Mouse (Mus musculus) embryonic facial prominence, embryonic 14.5 days (tissue): ENCODE results near the gene Mreg. TPM values are rescaled to one million over a fixed set of nuclear protein-coding genes. Genes with fewer than 3 reads are reported as not detected.

ENCODE experiments used
- ATAC-seq: fragments of 200-750 bp; cut with Nextera tagmentation; 2 replicates; pipeline ENCODE4 v1.8.0; 2017; ENCODE audit warnings: low read depth, moderate number of reproducible peaks, moderate TSS enrichment
- DNase-seq: peaks from one replicate; pipeline ENCODE4 v3.0.0-alpha.2; 2015; ENCODE audit warnings: low spot score
- H3K27ac ChIP-seq: fragments of 300-500 bp; sonication (generic); replicated peaks from 2 replicates; pipeline ENCODE4 v1.5.1; 2014; ENCODE audit warnings: low read depth, mild to moderate bottlenecking, low read length, moderate library complexity
- H3K27me3 ChIP-seq: fragments of 300-500 bp; sonication (generic); replicated peaks from 2 replicates; pipeline ENCODE4 v1.6.1; 2014; ENCODE audit warnings: low read length; ENCODE audit not compliant: control insufficient read depth, insufficient read depth
- H3K36me3 ChIP-seq: fragments of 300-500 bp; sonication (generic); 2 replicates; pipeline ENCODE4 v1.6.1; 2014; ENCODE audit warnings: low read length, mixed read lengths; ENCODE audit not compliant: control insufficient read depth, insufficient read depth
- H3K4me1 ChIP-seq: fragments of 300-500 bp; sonication (generic); 2 replicates; pipeline ENCODE4 v1.6.1; 2014; ENCODE audit warnings: antibody characterized with exemption, low read length; ENCODE audit not compliant: control insufficient read depth, insufficient read depth
- H3K4me2 ChIP-seq: fragments of 300-500 bp; sonication (generic); 2 replicates; pipeline ENCODE4 v1.6.1; 2014; ENCODE audit warnings: low read depth, mild to moderate bottlenecking, low read length, moderate library complexity, mixed read lengths
- H3K4me3 ChIP-seq: fragments of 300-500 bp; sonication (generic); 2 replicates; pipeline ENCODE4 v1.5.1; 2014; ENCODE audit warnings: low read depth, mild to moderate bottlenecking, low read length
- H3K9ac ChIP-seq: fragments of 300-500 bp; sonication (generic); 2 replicates; pipeline ENCODE4 v1.6.1; 2014; ENCODE audit warnings: low read depth, mild to moderate bottlenecking, low read length, moderate library complexity, mixed read lengths
- H3K9me3 ChIP-seq: fragments of 300-500 bp; sonication (generic); 2 replicates; pipeline ENCODE4 v1.6.1; 2016; ENCODE audit warnings: low read length; ENCODE audit not compliant: control insufficient read depth
- WGBS: fragments of 180-500 bp; shearing (Covaris S2); extraction: QIAGEN DNeasy Blood & Tissue Kit; methylation state at CpG from one replicate; pipeline ENCODE4 v1.1.7; 2014; 5-methylcytosine and 5-hydroxymethylcytosine counted together
- polyA plus RNA-seq: library from polyadenylated mRNA; unstranded; fragments of >200 nt; fragmentation: Nextera tagmentation; extraction: Ambion mirVana; gene quantifications from 2 replicates; pipeline ENCODE4 v1.2.1, GENCODE M21; 2014

The Mreg gene
- polyA plus RNA-seq, 1 experiment from 2014 or later, result 7.6 TPM

DNA sequence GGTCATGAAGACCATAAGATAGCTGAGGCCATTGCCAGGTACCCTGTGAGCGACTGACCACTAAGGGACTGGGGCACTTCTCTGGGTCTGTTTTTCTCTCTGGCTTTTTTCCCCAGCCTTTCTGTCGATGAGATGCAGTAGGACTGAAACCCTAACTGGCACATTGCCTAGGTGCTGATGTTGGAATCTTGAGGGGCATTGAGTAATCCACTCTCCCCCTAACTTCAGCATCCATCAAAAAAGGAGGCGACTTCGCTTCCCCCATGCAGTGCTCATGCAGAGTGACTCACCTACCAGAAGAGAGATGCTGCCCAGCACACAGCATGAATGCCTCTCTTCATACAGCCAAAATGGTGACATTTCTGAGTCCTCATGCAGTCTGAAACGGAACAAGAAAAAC, 97.9 kb downstream of the Mreg start:
- DNase-seq (no peak), ATAC-seq (no peak)
- Histone ChIP-seq H3K27ac (no peak overlapping the region), H3K27me3 (no peaks in the 10 kb centered on the region), H3K36me3 (no peaks in the 10 kb centered on the region), H3K4me3 (no peak overlapping the region), H3K9ac (no peak overlapping the region), H3K9me3 (no peaks in the 10 kb centered on the region), H3K4me2 (no peak overlapping the region), H3K4me1 (no peaks in the 10 kb centered on the region)
- 79% methylated on average over 5 of the region's 5 CpGs for WGBS

Other genes with a start within 250 kb of the Mreg start
- 30.4 and 31.4 TPM in 2 replicates for gene Pecr, start 72.0 kb upstream of the Mreg start, polyA plus RNA-seq
- gene Tmem169, start 72.1 kb upstream of the Mreg start, polyA plus RNA-seq, result 4.0 and 4.1 TPM in 2 replicates
- gene Xrcc5, start 95.1 kb upstream of the Mreg start, polyA plus RNA-seq, result 31.2 and 39.6 TPM in 2 replicates